Mouse (Mus musculus): ENCODE results near the gene Arhgap15.

- TF ChIP-seq POLR2A (IDR thresholded peaks at IDR 0.05; ENCODE audit: insufficient read depth, low read depth, low read length) (no peak), CTCF (IDR thresholded peaks at IDR 0.05) (no peak)
These were observed 201.3 kb downstream of the Arhgap15 start for GRCm38 (mm10) chr2:43949775-43950492.

Data from heart, adult 2 months (tissue).